In genomic region chr10:128535624-128536265, GRCm38 (mm10) we compare ENCODE assay signal across 9 mouse cellular contexts. TPM values are rescaled to one million over a fixed set of nuclear protein-coding genes. Genes with fewer than 3 reads are reported as not detected.
DNase-seq lines count a peak whose midpoint lies in the region; ATAC-seq and TF ChIP-seq lines count a peak whose summit lies in the region.
"Had no signal": no experiment of that assay in that cellular context is flagged by ENCODE, and none has a peak within 500 bp of the region (broad histone marks: within the 10 kb centered on the region; RNA-seq: fewer than 3 reads in every experiment).

No protein-coding gene starts in this region.

- H3K36me3 ChIP-seq in kidney, embryonic 14.5 days (ENCODE audit: control insufficient read depth, insufficient read depth, low read length): no peaks in the 10 kb centered on the region
- H3K36me3 ChIP-seq in embryonic facial prominence, embryonic 10.5 days (replicated peaks): no peaks in the 10 kb centered on the region; the same call in 1 of the 2 replicates
- H3K36me3 ChIP-seq in intestine, embryonic 14.5 days (ENCODE audit: control insufficient read depth, insufficient read depth, low read length): no peaks in the 10 kb centered on the region
- no peaks in the 10 kb centered on the region for H3K36me3 ChIP-seq in midbrain, postnatal 0 days (ENCODE audit: insufficient read depth, low read length)
- H3K36me3 ChIP-seq: G1E had no signal

- TF ChIP-seq CTCF in midbrain, postnatal 0 days (IDR thresholded peaks at IDR 0.05): no peak

- no peak for DNase-seq in kidney, adult 18-20 months
- no peak for DNase-seq in embryonic facial prominence, embryonic 10.5 days (ENCODE audit: low spot score)
- DNase-seq in intestine, embryonic 14.5 days (ENCODE audit: low spot score): no peak
- DNase-seq in midbrain, postnatal 0 days (ENCODE audit: low spot score): no peak
- no peak for DNase-seq in thymus, postnatal 10 days (ENCODE audit: low spot score in 2 of 2)
- DNase-seq in right cerebral cortex, postnatal 14 days: no peak
- no peak for DNase-seq in thymus, postnatal 36 days

- 79% methylated on average over 4 of the region's 4 CpGs for WGBS in kidney, embryonic 14.5 days
- 74% methylated on average over 4 of the region's 4 CpGs for WGBS in embryonic facial prominence, embryonic 10.5 days
- 77% methylated on average over 4 of the region's 4 CpGs for WGBS in intestine, embryonic 14.5 days
- 70% methylated on average over 4 of the region's 4 CpGs for WGBS in midbrain, postnatal 0 days

- H3K4me3 ChIP-seq in kidney, embryonic 14.5 days (ENCODE audit: low read length): peak overlapping the region; percentile 14; the same call in 1 of the 2 replicates
- peak overlapping the region; percentile 40 for H3K4me3 ChIP-seq in embryonic facial prominence, embryonic 10.5 days
- peak overlapping the region; percentile 21 for H3K4me3 ChIP-seq in intestine, embryonic 14.5 days (ENCODE audit: low read depth, low read length)
- H3K4me3 ChIP-seq in midbrain, postnatal 0 days (ENCODE audit: low read depth, low read length): 0 out of 2 replicates have a peak overlapping the region, but pooled peaks have one; percentile 5

- H3K4me2 ChIP-seq in kidney, embryonic 14.5 days (replicated peaks; ENCODE audit: low read depth, low read length): peak overlapping the region; percentile 33
- H3K4me2 ChIP-seq in intestine, embryonic 14.5 days (ENCODE audit: low read length): peak overlapping the region; percentile 44
- peak overlapping the region; percentile 31 for H3K4me2 ChIP-seq in midbrain, postnatal 0 days (ENCODE audit: low read depth, low read length, poor library complexity, severe bottlenecking)

- H3K9me3 ChIP-seq in kidney, embryonic 14.5 days (ENCODE audit: control insufficient read depth, low read length): no peaks in the 10 kb centered on the region
- H3K9me3 ChIP-seq in embryonic facial prominence, embryonic 10.5 days: no peaks in the 10 kb centered on the region
- no peaks in the 10 kb centered on the region for H3K9me3 ChIP-seq in intestine, embryonic 14.5 days (ENCODE audit: control insufficient read depth, low read length)
- no peaks in the 10 kb centered on the region for H3K9me3 ChIP-seq in midbrain, postnatal 0 days (ENCODE audit: low read length)

- no peak overlapping the region; the same call in 1 of the 2 replicates for H3K9ac ChIP-seq in kidney, embryonic 14.5 days (ENCODE audit: low read depth, low read length)
- no peak overlapping the region for H3K9ac ChIP-seq in intestine, embryonic 14.5 days (ENCODE audit: low read length)
- no peak overlapping the region for H3K9ac ChIP-seq in midbrain, postnatal 0 days (replicated peaks; ENCODE audit: low read length, poor library complexity, severe bottlenecking)

- no peak for ATAC-seq in kidney, embryonic 14.5 days (ENCODE audit: low FRiP score, low TSS enrichment)
- 0 out of 2 replicates have a peak, but pooled peaks have one; percentile 1 for ATAC-seq in intestine, embryonic 14.5 days (replicated peaks; ENCODE audit: low FRiP score, low TSS enrichment, low read depth)
- ATAC-seq in midbrain, postnatal 0 days (ENCODE audit: low FRiP score): no peak; the same call in 1 of the 2 replicates

- H3K27me3 ChIP-seq in kidney, embryonic 14.5 days (ENCODE audit: control insufficient read depth, insufficient read depth, low read length): no peaks in the 10 kb centered on the region
- 0 out of 2 replicates have a peak, but pooled peaks cover 5% of the 10 kb centered on the region for H3K27me3 ChIP-seq in embryonic facial prominence, embryonic 10.5 days (replicated peaks; ENCODE audit: low read depth, poor library complexity, severe bottlenecking)
- H3K27me3 ChIP-seq in intestine, embryonic 14.5 days (replicated peaks; ENCODE audit: control insufficient read depth, insufficient read depth, low read length): no peaks in the 10 kb centered on the region
- no peaks in the 10 kb centered on the region for H3K27me3 ChIP-seq in midbrain, postnatal 0 days (ENCODE audit: insufficient read depth, low read length)

- H3K4me1 ChIP-seq in kidney, embryonic 14.5 days (ENCODE audit: control insufficient read depth, insufficient read depth, low read length): no peaks in the 10 kb centered on the region
- H3K4me1 ChIP-seq in embryonic facial prominence, embryonic 10.5 days: peaks cover 13% of the 10 kb centered on the region
- H3K4me1 ChIP-seq in intestine, embryonic 14.5 days (replicated peaks; ENCODE audit: control insufficient read depth, insufficient read depth, low read length): 0 out of 2 replicates have a peak, but pooled peaks cover 4% of the 10 kb centered on the region
- no peaks in the 10 kb centered on the region for H3K4me1 ChIP-seq in midbrain, postnatal 0 days (ENCODE audit: insufficient read depth, low read length)

- peak overlapping the region; percentile 6; the same call in 1 of the 2 replicates for H3K27ac ChIP-seq in kidney, embryonic 14.5 days (ENCODE audit: low read depth, low read length)
- H3K27ac ChIP-seq in embryonic facial prominence, embryonic 10.5 days (replicated peaks): peak overlapping the region; percentile 36
- H3K27ac ChIP-seq in intestine, embryonic 14.5 days (ENCODE audit: low read depth): peak overlapping the region; percentile 43
- no peak overlapping the region for H3K27ac ChIP-seq in midbrain, postnatal 0 days (ENCODE audit: low read depth, low read length)

RNA-seq across cellular contexts. Expression of gene Esyt1, which starts 10.1 kb away (rescaled TPM):
- 9.9 and 16.1 TPM in 2 replicates for polyA plus RNA-seq in kidney, embryonic 14.5 days (2014; fragmentation: Nextera tagmentation; extraction: Ambion mirVana)
- polyA plus RNA-seq in embryonic facial prominence, embryonic 10.5 days (2016; fragmentation: Nextera tagmentation; extraction: Ambion mirVana): 11.9 and 13.6 TPM in 2 replicates
- 27.3 and 28.0 TPM in 2 replicates for polyA plus RNA-seq in intestine, embryonic 14.5 days (2014; fragmentation: Nextera tagmentation; extraction: Ambion mirVana)
- total RNA-seq in midbrain, postnatal 0 days (2014; rRNA removed): 16.2 and 16.6 TPM in 2 replicates
- 7.3 and 7.4 TPM in 2 replicates for polyA plus RNA-seq in midbrain, postnatal 0 days (2015; fragmentation: Nextera tagmentation; extraction: Ambion mirVana)

RNA-seq across cellular contexts. Expression of gene Zc3h10, which starts 11.8 kb away (rescaled TPM):
- polyA plus RNA-seq in kidney, embryonic 14.5 days (2014; fragmentation: Nextera tagmentation; extraction: Ambion mirVana): 11.3 and 13.5 TPM in 2 replicates
- 15.9 and 17.4 TPM in 2 replicates for polyA plus RNA-seq in embryonic facial prominence, embryonic 10.5 days (2016; fragmentation: Nextera tagmentation; extraction: Ambion mirVana)
- 11.3 TPM in 2 replicates for polyA plus RNA-seq in intestine, embryonic 14.5 days (2014; fragmentation: Nextera tagmentation; extraction: Ambion mirVana)
- 20.6 and 30.3 TPM in 2 replicates for total RNA-seq in midbrain, postnatal 0 days (2014; rRNA removed)
- polyA plus RNA-seq in midbrain, postnatal 0 days (2015; fragmentation: Nextera tagmentation; extraction: Ambion mirVana): 12.0 and 12.5 TPM in 2 replicates

RNA-seq across cellular contexts. Expression of gene Rpl41, which starts 13.4 kb away (rescaled TPM):
- polyA plus RNA-seq in kidney, embryonic 14.5 days (2014; fragmentation: Nextera tagmentation; extraction: Ambion mirVana): 4,683 and 5,796 TPM in 2 replicates
- polyA plus RNA-seq in embryonic facial prominence, embryonic 10.5 days (2016; fragmentation: Nextera tagmentation; extraction: Ambion mirVana): 3,494 and 3,561 TPM in 2 replicates
- polyA plus RNA-seq in intestine, embryonic 14.5 days (2014; fragmentation: Nextera tagmentation; extraction: Ambion mirVana): 4,682 and 5,210 TPM in 2 replicates
- total RNA-seq in midbrain, postnatal 0 days (2014; rRNA removed): 772 and 807 TPM in 2 replicates
- 2,464 and 2,473 TPM in 2 replicates for polyA plus RNA-seq in midbrain, postnatal 0 days (2015; fragmentation: Nextera tagmentation; extraction: Ambion mirVana)

RNA-seq across cellular contexts. Expression of gene Pa2g4, which starts 30.0 kb away (rescaled TPM):
- polyA plus RNA-seq in kidney, embryonic 14.5 days (2014; fragmentation: Nextera tagmentation; extraction: Ambion mirVana): 237 and 254 TPM in 2 replicates
- polyA plus RNA-seq in embryonic facial prominence, embryonic 10.5 days (2016; fragmentation: Nextera tagmentation; extraction: Ambion mirVana): 274 and 287 TPM in 2 replicates
- polyA plus RNA-seq in intestine, embryonic 14.5 days (2014; fragmentation: Nextera tagmentation; extraction: Ambion mirVana): 248 and 252 TPM in 2 replicates
- total RNA-seq in midbrain, postnatal 0 days (2014; rRNA removed): 78.0 and 82.4 TPM in 2 replicates
- 107 and 110 TPM in 2 replicates for polyA plus RNA-seq in midbrain, postnatal 0 days (2015; fragmentation: Nextera tagmentation; extraction: Ambion mirVana)

RNA-seq across cellular contexts. Expression of gene Myl6b, which starts 37.3 kb away (rescaled TPM):
- 3.2 and 3.5 TPM in 2 replicates for polyA plus RNA-seq in kidney, embryonic 14.5 days (2014; fragmentation: Nextera tagmentation; extraction: Ambion mirVana)
- 2.3 and 3.1 TPM in 2 replicates for polyA plus RNA-seq in embryonic facial prominence, embryonic 10.5 days (2016; fragmentation: Nextera tagmentation; extraction: Ambion mirVana)
- polyA plus RNA-seq in intestine, embryonic 14.5 days (2014; fragmentation: Nextera tagmentation; extraction: Ambion mirVana): 3.1 TPM in 2 replicates
- total RNA-seq in midbrain, postnatal 0 days (2014; rRNA removed): 24.6 and 28.6 TPM in 2 replicates
- polyA plus RNA-seq in midbrain, postnatal 0 days (2015; fragmentation: Nextera tagmentation; extraction: Ambion mirVana): 4.9 and 5.4 TPM in 2 replicates
